In genomic region chr4:124881341-124881908, GRCm38 (mm10) we compare ENCODE assay signal across 7 mouse cellular contexts. TPM values are rescaled to one million over a fixed set of nuclear protein-coding genes. Genes with fewer than 3 reads are reported as not detected.
DNase-seq lines count a peak whose midpoint lies in the region; ATAC-seq and TF ChIP-seq lines count a peak whose summit lies in the region.

No protein-coding gene starts in this region.

- H3K36me3 ChIP-seq in forebrain, embryonic 10.5 days (replicated peaks): no peaks in the 10 kb centered on the region
- no peaks in the 10 kb centered on the region for H3K36me3 ChIP-seq in stomach, postnatal 0 days (ENCODE audit: control insufficient read depth, insufficient read depth, low read length)

- peaks cover 35% of the 10 kb centered on the region for H3K4me1 ChIP-seq in forebrain, embryonic 10.5 days
- no peaks in the 10 kb centered on the region for H3K4me1 ChIP-seq in stomach, postnatal 0 days (replicated peaks; ENCODE audit: control insufficient read depth, insufficient read depth)

- 0% methylated on average over 37 of the region's 37 CpGs for whole genome bisulfite sequencing in forebrain, embryonic 10.5 days
- 1% methylated on average over 36 of the region's 37 CpGs for WGBS in stomach, postnatal 0 days

- TF ChIP-seq CTCF in stomach, postnatal 0 days (IDR thresholded peaks at IDR 0.05; ENCODE audit: low read depth): no peak

- TF ChIP-seq EP300 in stomach, postnatal 0 days (optimal IDR thresholded peaks at IDR 0.05): no peak

- ATAC-seq in stomach, postnatal 0 days (ENCODE audit: low FRiP score, low TSS enrichment): peak; percentile 66

- H3K9me3 ChIP-seq in forebrain, embryonic 10.5 days: peaks cover 4% of the 10 kb centered on the region; the same call in 1 of the 2 replicates
- H3K9me3 ChIP-seq in stomach, postnatal 0 days (ENCODE audit: control insufficient read depth, low read length): no peaks in the 10 kb centered on the region

- peak overlapping the region; percentile 22; the same call in 1 of the 2 replicates for H3K27ac ChIP-seq in forebrain, embryonic 10.5 days
- H3K27ac ChIP-seq in stomach, postnatal 0 days (replicated peaks): no peak overlapping the region

- DNase-seq in ES-CJ7 (ENCODE audit: low read depth, low spot score): peak; percentile 83
- DNase-seq in R1 (ENCODE audit: low read depth, low spot score): peak; percentile 91
- DNase-seq in forebrain, embryonic 10.5 days (ENCODE audit: extremely low spot score, low spot score): peak; percentile 91
- peak; percentile 76 to 83 for DNase-seq in layer of hippocampus, adult 8-10 months (ENCODE audit: low spot score in 2 of 2)
- peak; percentile 92 for DNase-seq in mesoderm, embryonic 11.5 days (ENCODE audit: low read depth, low spot score)
- no peak for DNase-seq in stomach, postnatal 0 days (ENCODE audit: low spot score)
- DNase-seq in thymus, postnatal 10 days (ENCODE audit: low spot score in 2 of 2): no peak

- peaks cover 78% of the 10 kb centered on the region for H3K27me3 ChIP-seq in forebrain, embryonic 10.5 days (ENCODE audit: poor library complexity, severe bottlenecking)
- peaks cover 14% of the 10 kb centered on the region; the same call in 1 of the 2 replicates for H3K27me3 ChIP-seq in stomach, postnatal 0 days (ENCODE audit: control insufficient read depth, insufficient read depth, low read length)

- peak overlapping the region; percentile 34; the same call in 1 of the 2 replicates for H3K4me2 ChIP-seq in stomach, postnatal 0 days (replicated peaks; ENCODE audit: low read depth)

- peak overlapping the region; percentile 56 for H3K4me3 ChIP-seq in forebrain, embryonic 10.5 days
- H3K4me3 ChIP-seq in stomach, postnatal 0 days (ENCODE audit: low read depth, low read length): peak overlapping the region; percentile 13; the same call in 1 of the 2 replicates

- no peak overlapping the region for H3K9ac ChIP-seq in stomach, postnatal 0 days (ENCODE audit: low read length)

RNA-seq across cellular contexts. Expression of gene Epha10, which starts 0.7 kb away (rescaled TPM):
- polyA plus RNA-seq in forebrain, embryonic 10.5 days (2016; fragmentation: Nextera tagmentation; extraction: Ambion mirVana): 1.1 and 1.3 TPM in 2 replicates
- total RNA-seq in layer of hippocampus, adult 8-10 months (2022): 10 to 100 TPM; 39.3 to 49.8 (median 44.4) TPM
- polyA plus RNA-seq in stomach, postnatal 0 days (2015; fragmentation: Nextera tagmentation; extraction: Ambion mirVana): 0.17 TPM in 1 of 2 replicates, not detected in the other

RNA-seq across cellular contexts. Expression of gene Maneal, which starts 19.5 kb away (rescaled TPM):
- 2.3 and 2.6 TPM in 2 replicates for polyA plus RNA-seq in forebrain, embryonic 10.5 days (2016; fragmentation: Nextera tagmentation; extraction: Ambion mirVana)
- total RNA-seq in layer of hippocampus, adult 8-10 months (2022): 10 to 100 TPM; 46.0 to 55.5 (median 50.6) TPM
- polyA plus RNA-seq in stomach, postnatal 0 days (2015; fragmentation: Nextera tagmentation; extraction: Ambion mirVana): 0.19 and 0.21 TPM in 2 replicates

RNA-seq across cellular contexts. Expression of gene 1110065P20Rik, which starts 30.4 kb away (rescaled TPM):
- polyA plus RNA-seq in forebrain, embryonic 10.5 days (2016; fragmentation: Nextera tagmentation; extraction: Ambion mirVana): 39.3 and 42.9 TPM in 2 replicates
- total RNA-seq in layer of hippocampus, adult 8-10 months (2022): 10 to 100 TPM; 75.8 to 80.7 (median 78.8) TPM
- 64.1 and 65.8 TPM in 2 replicates for polyA plus RNA-seq in stomach, postnatal 0 days (2015; fragmentation: Nextera tagmentation; extraction: Ambion mirVana)

RNA-seq across cellular contexts. Expression of gene Yrdc, which starts 30.9 kb away (rescaled TPM):
- 43.1 and 44.1 TPM in 2 replicates for polyA plus RNA-seq in forebrain, embryonic 10.5 days (2016; fragmentation: Nextera tagmentation; extraction: Ambion mirVana)
- 10 to 100 TPM; 34.1 to 42.4 (median 40.9) TPM for total RNA-seq in layer of hippocampus, adult 8-10 months (2022)
- polyA plus RNA-seq in stomach, postnatal 0 days (2015; fragmentation: Nextera tagmentation; extraction: Ambion mirVana): 31.2 and 32.3 TPM in 2 replicates

RNA-seq across cellular contexts. Expression of gene 9930104L06Rik, which starts 55.4 kb away (rescaled TPM):
- 16.4 and 17.5 TPM in 2 replicates for polyA plus RNA-seq in forebrain, embryonic 10.5 days (2016; fragmentation: Nextera tagmentation; extraction: Ambion mirVana)
- 10 to 100 TPM; 19.6 to 26.9 (median 25.3) TPM for total RNA-seq in layer of hippocampus, adult 8-10 months (2022)
- 6.1 and 6.9 TPM in 2 replicates for polyA plus RNA-seq in stomach, postnatal 0 days (2015; fragmentation: Nextera tagmentation; extraction: Ambion mirVana)

Comparison
In these comparisons a context has a peak if more than half of its experiments do, and no peak if none do; other contexts are left out.
1. DNase-seq: peak in ES-CJ7 (single experiment), R1 (single experiment), forebrain, embryonic 10.5 days (single experiment), layer of hippocampus, adult 8-10 months (2 of 2) and mesoderm, embryonic 11.5 days (single experiment); none in stomach, postnatal 0 days (single experiment) and thymus, postnatal 10 days (0 of 2).